Mouse (Mus musculus): ENCODE results near the gene Cxcl13.
"Not testable (repeated sequence)": the region's sequence is repeated elsewhere in the genome, so short reads cannot be mapped to it uniquely, and the experiment has no call there.

Gene Cxcl13

DNA sequence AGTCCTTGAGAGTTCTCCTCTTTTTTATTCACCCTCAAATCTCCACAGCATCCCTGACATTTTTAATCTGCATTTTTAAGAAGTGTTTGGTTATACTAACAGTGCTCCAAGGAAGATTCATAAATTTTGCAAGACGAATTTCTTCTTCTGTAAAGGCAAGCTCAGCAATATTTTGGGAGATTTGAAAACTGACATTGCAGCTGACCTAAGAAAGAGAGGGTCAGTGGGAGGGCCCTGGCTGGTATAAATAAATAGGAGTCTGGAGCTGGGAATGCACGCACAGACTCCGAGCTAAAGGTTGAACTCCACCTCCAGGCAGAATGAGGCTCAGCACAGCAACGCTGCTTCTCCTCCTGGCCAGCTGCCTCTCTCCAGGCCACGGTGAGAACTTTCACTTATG, at the start of gene Cxcl13:
Cxcl13 (plus strand) TSS at position 301 of the 400 bp plus-strand sequence.
- DNase-seq (ENCODE audit: low spot score in 2 of 2), result no peak

DNA sequence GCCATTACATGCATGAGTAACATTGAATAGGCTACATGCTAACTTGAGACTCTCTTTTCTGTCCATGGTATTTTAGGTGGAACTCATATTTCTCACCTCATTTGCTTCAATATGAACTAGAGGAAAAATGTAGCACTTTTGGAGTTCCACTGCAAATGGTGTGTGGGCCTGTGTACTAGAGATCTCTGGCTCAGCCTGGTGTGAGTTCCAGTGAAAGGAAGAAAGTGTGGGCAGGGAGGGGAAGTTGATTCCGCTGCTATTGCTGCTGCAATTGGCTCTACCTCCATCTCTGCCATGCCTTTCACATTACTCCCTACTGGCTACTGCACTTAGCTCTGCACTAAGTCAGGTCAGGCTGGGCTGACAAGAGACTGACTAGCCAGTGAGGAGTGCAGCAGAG, 45.7 kb upstream of the Cxcl13 start:
- DNase-seq (ENCODE audit: low spot score in 2 of 2), result no peak

DNA sequence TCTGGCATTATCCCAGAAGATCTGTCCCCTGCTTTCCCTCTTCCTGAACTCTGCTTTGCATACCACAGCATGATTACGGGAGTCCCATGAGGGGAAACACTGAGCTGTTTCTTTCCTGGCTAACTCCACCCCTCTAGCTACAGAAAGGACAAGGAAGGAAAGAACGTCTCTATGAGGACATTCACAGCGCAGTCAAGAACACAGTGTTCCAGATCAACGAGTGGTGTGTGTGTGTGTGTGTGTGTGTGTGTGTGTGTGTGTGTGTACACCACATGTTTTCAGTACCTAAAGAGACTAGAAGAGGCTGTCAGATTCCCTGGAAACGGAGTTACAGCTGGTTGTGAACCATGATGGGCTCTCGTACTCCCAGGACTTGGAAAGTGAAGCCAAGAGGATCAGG, 38.3 kb upstream of the Cxcl13 start:
- DNase-seq (ENCODE audit: low spot score in 2 of 2), result no peak

DNA sequence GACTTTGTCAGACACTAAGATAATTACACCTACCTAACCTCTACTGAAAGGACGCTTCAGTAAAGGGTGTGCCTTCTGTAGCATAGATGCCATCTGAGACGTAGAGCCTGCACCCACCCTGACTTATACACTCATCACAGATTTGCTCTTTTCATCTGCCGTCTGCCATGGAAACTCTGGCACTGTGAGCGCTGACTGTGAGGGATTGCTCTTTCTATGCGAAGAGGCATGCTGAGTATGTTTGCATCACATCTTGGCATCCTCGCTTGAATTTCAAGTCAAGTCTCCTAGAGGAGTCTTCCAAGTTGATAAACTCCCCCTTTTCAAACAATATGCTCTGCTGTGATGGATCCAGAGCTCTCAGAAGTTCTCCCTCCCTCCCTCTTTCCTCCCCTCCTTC, 32.7 kb upstream of the Cxcl13 start:
- no peak for DNase-seq (ENCODE audit: low spot score in 2 of 2)

DNA sequence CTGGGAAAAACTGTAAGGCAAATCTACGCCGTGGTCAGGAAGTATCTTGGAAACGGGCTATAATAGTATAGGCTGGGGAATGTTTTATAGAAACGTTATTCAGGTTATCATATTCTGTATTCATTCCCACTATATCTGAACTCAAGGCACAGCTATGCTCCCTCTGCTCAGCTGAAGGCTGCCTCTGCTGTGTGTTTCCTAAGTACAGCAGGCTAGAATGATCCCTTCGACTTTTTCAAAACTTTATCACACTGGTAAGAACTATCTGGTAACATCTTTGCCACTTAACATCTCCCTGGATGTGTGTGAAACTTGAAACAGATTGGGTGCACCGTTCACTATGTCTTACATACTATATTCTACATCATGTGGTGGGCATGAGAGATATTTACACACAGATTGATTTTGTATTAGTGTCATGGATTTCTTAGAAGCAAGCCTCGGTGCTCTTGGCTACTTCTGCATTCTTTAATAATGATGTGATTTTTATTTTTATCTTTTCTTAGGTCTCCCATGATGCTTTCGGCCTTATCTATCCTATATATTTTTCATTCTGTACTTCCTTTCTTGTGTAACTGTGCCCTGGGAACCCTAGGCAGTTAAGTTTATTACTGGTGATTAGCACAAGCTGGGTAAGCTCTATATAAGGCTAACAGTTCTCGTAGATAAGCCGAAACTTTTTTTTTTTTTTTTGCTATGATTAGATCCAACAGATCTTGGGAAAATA, 31.4 kb upstream of the Cxcl13 start:
- no peak for DNase-seq (ENCODE audit: low spot score in 2 of 2)

DNA sequence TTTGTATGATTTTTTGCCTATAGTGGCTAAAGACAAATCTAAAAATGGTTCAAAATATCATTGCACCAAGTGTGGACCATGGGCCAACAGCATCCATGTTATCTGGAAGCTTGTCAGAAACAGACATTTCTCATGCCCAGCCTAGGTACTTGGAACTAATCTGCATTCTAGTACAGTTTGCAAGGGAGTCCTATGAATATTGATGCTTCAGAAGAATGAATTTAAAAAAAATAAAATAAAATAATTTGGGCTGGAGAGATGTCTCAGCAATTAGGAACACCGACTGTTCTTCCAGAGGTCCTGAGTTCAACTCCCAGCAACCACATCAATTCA, 30.9 kb upstream of the Cxcl13 start:
- DNase-seq (ENCODE audit: low spot score in 2 of 2), result no peak

DNA sequence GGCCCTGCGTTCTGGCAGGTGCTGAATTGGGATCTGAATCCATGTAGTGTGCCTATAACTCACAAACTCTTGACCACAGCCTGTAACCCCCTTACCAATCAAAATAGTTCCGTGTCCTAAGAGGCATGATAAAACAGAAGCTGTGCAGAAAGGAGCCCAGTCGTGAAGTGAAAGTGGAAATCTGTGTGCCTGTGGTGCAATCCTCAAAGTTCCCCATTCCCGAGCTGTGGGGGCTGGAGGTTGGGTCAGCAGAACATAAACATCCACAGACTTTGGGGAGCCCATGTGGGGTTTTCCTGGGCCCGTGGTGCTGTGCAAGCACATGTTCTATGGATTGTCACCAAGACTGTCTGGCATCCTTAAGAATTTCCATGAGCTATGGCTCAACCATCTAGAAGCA, 21.7 kb upstream of the Cxcl13 start:
- DNase-seq (ENCODE audit: low spot score in 2 of 2), result no peak

DNA sequence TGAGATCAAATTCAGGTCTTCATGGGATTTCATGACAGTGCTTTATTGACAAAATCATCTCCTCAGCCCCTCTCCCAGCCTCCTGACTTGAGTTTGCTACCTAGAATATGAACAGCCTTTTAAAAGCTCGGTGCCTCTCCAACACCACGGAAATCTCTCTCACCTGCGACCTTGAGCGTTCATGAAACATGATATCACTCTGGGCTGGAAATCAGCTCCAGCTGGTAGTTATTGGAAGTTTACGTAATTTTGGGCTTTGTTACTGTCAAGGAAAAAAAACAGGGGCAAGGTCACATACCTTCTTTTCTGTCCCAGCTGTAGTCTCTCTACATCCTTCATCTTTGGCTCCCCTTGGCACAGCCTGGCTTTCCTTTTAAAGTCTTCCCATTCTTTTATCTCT, 20.7 kb upstream of the Cxcl13 start:
- DNase-seq (ENCODE audit: low spot score in 2 of 2), result no peak

DNA sequence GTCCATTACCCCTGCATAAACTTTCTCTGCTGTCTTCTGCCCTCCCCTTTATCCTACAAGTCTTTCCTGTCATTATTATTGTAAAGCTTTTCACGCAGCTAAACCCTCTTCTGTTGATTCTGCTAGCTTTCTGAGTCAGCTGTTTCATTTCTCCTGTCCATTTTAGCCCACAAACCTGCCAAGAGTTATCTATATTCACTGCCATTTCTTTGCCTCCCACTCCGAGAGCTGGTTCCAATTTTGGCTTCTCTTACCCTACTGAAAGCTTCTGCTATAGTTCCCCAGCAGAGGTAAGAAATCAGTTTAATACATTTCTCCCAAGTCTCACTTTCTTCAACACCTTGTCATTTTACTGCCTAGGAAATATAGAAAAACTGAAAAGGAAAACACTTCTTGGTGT, 19.6 kb upstream of the Cxcl13 start:
- no peak for DNase-seq (ENCODE audit: low spot score in 2 of 2)

DNA sequence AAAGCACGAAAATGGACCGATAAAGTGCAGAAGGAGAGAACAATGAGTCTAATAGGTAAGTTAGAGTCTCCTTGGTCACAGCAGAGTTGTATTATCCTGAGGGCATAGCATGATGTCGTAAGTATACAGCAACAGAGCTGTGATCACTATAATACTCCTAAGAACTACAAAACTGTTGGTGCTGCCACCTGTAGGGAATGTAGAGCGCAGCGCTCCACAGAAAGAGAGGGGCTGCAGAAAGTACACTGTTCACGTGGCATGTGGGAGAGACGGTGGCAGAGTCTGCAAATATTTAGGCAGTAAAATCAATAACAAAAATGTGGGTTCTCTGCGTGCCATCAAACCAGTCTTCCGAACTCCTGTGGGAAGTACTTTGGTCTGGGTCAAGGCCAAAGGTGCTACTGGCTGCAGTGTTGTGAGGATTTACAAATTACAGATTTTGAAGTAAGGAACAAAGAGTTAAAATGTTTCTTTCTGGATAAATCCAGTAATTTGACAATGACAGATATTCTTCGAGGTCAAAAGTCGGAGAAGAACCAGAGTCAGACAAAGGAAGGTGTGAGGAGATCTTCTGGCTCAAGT, 18.6 kb upstream of the Cxcl13 start:
- no peak for DNase-seq (ENCODE audit: low spot score in 2 of 2)

DNA sequence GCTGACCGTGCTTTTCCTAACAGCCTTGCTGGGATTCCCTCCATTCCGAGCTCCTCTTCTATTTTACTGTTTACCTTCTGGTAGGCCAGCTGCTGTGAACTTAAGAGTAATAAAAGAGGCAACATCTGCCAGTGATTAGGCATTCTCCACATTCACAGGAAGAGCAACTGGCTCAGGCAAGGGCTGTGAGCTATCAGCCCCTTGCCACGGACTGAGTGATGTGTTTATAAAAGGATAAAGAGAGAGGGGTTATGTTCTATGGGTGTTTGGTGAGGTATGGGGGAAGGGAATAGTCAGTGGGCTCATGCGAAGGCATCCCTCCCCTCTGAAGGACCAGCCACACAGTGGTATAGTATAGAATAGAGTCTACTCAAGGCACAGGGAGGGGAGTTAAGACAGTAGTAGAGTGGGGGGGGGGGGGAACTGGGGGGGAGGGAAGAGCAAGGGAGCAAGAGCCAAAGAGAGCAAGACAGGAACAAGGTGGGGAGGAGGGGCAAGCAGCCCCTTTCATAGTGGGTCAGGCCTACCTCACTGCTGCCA, 16.0 kb upstream of the Cxcl13 start:
- no peak for DNase-seq (ENCODE audit: low spot score in 2 of 2)

DNA sequence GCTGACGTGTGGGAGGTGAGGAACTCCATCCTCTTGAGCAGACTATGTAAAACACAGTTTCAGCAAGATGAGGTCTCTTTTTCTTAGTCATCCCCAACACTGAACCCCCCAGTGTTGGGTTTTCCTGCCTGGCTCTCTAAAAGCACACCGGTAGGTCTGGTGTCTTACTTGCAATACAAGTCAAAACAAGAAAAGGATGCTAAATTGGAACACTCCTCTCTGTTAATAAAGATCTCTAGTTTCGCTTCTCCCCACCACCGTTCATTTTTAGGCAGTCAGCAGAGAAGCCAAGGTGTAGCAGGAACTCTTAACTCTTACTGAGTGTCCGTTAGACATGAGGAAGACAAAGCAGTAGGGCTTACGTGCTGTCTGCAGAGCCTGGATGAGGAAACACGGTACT, 15.2 kb upstream of the Cxcl13 start:
- DNase-seq (ENCODE audit: low spot score in 2 of 2), result no peak

DNA sequence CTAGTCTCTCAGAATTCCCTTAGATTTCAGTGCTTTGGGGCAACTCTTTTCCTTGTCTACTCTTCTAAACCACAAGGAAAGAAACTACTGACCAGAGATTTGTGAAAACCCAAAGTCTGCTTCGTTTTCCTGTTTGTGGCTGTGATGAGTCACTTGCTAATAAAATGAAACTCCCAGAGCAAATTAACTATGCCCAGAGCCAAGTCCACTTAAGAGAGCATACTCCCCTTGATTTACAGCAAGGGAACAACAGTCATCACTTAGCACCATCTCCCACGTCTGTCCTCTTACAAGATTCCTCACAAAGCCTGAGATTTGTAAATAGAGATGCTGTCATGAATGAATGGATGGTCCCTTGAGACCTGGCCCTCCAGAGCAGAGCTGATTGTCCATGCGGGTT, 11.6 kb upstream of the Cxcl13 start:
- DNase-seq (ENCODE audit: low spot score in 2 of 2), result no peak

DNA sequence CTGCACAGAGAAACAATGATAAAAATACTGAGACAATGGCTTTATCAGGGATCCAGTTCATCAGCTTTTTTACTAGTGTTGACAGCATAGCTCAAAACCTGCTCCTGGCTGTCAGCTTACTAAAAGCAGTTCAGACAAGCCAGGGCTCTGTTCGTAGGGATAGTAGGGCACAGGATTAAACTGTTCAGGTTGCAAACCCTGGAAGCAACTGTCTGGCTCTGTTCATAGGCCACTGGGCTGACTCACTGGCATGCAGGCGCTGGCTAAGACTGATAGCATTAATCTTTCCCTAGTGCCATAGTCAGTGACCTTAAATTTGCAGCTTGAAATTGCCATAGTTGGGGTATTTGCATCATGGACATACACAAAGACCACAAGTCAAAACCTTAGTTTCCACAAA, 10.4 kb upstream of the Cxcl13 start:
- DNase-seq (ENCODE audit: low spot score in 2 of 2), result no peak

DNA sequence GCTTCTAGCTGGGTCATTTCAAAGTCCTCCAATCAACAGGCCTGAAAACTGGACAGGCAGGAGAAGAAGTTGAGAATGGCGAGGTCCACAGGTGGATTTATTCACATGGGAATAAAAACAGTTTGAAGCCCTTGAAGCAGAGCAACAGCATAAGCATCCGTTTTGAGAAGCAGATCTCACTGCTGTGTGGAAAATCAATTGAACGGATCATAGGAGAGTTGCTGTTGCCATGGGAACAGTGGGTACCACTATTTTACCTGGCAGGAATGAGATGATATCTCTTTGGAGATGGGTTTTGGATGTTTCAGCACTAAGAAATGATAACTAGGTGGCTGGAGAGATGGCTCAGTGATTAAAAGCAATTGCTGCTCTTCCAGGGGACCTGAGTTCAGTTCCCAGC, 8.1 kb upstream of the Cxcl13 start:
- no peak for DNase-seq (ENCODE audit: low spot score in 2 of 2)

DNA sequence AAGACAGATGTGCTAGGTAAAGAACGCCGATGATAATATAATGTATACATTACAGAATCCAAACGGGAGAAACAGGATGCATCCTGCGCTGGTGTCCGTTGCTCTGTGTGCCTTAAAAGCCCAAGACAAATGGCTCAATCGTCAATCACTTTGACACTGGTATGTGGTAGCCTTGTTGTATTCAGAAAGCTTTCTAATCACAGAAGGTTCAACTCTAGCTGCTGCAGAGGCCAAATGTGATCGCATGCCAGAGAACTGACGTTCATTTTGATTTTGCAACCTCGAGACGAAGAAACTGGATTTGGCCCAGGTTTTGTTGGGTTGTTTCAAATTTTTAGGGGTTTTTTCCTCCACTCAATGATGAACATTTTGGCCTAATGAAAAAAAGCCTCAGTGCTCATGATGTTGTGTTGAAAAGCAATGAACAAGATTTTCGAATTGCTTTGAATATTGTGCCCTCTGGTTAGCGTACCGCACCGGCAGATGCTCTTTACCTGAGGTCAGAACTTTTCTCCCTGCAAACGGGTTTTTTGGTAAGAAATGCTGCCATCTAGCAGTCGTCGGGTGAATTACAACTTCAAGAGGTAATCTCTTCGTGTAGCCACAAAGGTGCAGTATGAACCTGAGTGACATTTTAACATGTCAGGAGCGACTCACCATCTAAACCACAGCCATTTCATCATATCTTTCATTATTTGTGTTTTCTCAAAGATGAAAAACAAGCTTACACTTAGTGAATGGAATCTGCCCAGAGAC, 6.6 kb upstream of the Cxcl13 start:
- DNase-seq (ENCODE audit: low spot score in 2 of 2), result peak in 1 of 2 experiments; percentile 19

DNA sequence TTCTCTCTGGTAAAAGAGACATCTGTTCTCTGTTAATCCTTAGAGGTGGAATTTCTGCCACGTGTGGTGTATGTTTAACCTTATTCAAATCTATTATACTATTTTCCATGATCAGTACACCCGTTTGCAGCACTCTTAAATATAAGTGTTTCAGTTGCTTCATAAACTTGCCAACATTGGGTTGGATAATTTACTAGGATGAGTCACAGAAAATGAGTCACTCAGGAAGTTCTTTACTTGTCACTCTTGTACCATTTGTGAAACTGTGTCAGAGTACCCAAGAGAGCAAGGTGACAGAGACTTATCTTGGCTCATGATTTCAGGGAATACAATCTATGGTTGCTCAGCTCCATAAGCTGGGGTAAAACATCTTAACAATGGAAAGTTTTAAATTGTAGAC, 8.2 kb downstream of the Cxcl13 start:
- DNase-seq (ENCODE audit: low spot score in 2 of 2), result no peak

DNA sequence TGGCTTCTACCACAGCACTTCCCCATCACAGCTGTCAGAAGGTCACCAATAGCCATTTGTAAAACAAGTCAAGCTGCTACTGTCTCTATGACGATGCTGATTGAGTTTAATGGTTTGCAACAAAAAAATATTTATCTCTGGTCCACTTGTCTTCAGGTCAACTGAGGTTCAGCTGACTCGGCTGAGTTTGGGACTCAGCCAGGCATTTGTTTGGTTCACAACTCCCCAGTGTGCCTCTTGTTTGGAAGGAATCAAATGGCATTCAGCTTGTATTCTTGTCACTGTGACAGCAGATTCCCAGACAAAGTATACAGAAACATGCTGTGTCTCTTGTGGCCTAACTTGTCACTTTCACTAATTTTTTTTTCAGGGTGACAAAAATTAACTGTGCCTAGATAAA, 9.9 kb downstream of the Cxcl13 start:
- no peak for DNase-seq (ENCODE audit: low spot score in 2 of 2)

DNA sequence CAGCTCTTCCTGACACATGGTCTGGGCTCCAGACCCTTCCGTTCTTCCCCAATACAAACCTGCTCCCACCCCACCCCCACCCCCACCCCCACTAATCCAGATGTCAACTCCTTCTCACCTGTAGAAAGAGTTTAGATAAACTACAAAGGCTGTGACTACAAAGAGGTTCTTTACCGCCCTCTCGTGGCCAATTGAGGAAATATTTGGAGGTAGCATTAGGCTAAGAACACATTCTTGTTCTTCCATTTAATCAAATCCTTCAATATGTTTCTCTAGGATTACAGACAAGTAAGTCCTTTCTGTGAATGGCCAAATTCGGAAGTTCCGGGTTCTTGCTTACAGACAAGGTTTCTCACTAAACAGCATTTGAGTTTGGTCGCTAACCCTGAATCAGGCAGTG, 14.1 kb downstream of the Cxcl13 start:
- DNase-seq (ENCODE audit: low spot score in 2 of 2), result peak in 1 of 2 experiments; percentile 15

DNA sequence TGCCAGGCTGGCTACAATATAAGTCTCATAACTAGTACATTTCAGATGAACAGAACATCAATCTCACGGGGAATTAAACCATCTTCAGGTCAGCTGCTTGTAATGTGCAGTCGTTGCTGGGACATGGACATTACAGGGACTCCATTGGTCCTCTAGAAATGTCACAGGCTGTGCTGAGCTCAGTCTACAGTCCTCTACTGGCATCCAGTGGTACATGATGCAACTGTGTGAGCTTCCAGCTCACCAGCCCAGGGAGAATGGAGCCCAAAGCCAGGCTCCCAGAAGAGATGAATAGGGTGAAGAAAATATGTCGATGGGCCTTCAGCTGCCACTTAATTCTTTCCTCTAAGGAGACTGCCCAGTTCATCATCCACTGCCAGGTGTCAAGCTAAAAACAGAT, 15.5 kb downstream of the Cxcl13 start:
- DNase-seq (ENCODE audit: low spot score in 2 of 2), result no peak

DNA sequence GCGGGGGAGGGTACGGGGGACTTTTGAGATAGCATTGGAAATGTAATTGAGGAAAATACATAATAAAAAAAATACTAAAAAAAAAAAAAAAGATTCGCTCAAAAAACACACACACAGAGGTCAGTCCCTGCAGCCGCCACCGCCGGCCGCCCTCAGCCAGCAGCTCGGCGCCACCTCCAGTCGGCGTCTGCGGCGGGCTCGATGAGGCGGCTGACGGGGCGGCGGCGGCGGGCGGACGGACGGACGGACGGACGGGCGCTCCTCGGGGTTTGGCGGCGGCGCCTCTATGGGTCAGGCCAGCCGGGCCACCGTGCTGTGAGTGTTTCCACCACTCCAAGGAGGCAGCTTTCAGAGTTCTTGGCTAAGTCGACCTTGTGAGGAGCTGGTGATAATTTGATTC, 17.1 kb downstream of the Cxcl13 start:
- DNase-seq (ENCODE audit: low spot score in 2 of 2), result not testable (repeated sequence)

DNA sequence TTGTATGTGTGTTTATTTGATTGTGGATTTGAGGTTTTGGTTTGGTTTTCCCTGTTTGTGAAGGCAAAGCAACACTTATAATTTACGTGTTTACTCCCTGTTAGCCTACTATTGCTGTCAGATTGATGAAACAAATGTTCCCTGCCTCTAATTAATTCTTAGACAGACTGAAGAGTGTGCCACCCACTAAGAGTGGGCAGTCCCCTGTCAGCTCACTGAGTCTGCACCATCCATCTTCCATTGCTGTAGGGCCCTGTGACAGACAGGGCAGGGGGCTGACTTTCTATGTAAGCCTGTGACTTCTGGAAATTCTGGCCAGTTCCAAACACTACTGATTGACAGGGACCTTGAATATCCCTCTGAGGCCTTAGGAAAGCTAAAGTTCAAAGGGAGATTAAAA, 19.5 kb downstream of the Cxcl13 start:
- DNase-seq (ENCODE audit: low spot score in 2 of 2), result no peak

Measured in spleen, postnatal 14 days (tissue).